Mouse (Mus musculus) cerebellum, postnatal 14 days (tissue): ENCODE results near the gene Fmo2.

Experiments
- DNase-seq, 2 experiments: peaks; one replicate each; pipeline ENCODE4 v3.0.0; 2021; ENCODE audit warnings: mixed read lengths in 2 of 2

Gene Fmo2

GRCm38 (mm10) chr1:162840211-162840610, 58.3 kb downstream of the Fmo2 start:
- DNase-seq = no peak

GRCm38 (mm10) chr1:162838976-162839375, 59.5 kb downstream of the Fmo2 start:
- DNase-seq = no peak

- DNase-seq = no peak
These were observed 64.2 kb downstream of the Fmo2 start for GRCm38 (mm10) chr1:162834342-162834741.

DNA sequence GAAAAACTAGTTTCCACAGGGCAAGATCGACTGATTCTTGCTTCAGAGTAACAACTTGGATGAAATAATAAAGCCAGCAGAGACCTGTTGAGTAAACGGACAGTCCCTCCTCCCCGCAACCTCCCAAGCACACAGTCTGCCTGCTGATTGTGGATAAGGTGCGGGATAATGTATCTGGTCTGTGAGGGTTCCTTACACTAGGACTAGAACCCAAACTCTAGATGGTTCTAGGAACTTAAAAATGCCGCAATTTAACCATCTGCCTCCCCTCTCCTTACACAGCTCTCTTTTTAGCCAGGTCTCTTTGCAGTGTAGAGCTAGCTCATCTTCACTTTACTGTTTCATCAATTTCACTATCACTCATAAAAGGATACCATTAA, 66.0 kb downstream of the Fmo2 start:
- DNase-seq = no peak

DNA sequence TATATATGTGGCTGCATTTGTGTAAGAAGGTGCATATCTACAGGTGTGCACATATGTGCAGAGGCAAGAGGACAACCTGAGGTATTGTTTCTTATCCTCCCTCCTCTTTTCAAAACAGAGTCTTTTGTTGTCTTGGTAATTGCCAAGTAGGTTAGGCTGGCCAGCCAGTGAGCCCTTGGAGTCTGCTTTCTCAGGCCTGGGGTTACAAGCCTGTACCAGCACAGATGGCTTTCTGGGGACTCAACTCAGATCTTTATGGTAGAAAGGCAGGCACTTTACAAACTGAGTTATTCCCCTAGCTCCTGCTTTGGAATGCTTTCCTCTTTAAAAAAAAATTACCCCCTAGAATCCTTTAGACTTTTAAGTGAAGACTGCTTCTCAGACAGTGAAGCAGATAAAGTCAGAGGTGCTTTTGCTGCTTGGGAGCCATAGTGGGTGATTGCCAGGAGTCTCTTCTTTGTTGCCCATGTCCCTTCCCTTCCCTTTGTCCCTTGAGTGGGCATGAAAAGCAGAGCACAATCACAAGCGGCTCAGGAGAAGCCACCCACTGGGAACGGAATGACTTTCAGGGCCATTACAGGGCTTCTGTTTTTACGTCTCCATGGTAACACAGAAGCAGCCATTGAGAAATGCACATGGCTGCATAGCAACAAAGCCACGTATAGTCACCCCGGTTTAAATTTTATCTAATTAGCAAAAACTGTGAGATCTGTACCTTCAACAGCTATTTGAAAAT, 66.5 kb downstream of the Fmo2 start:
- DNase-seq = no peak
